Mouse (Mus musculus): ENCODE measurements around the gene Ganc. TPM values are rescaled to one million over a fixed set of nuclear protein-coding genes. Genes with fewer than 3 reads are reported as not detected.

Ganc gene
- polyA plus RNA-seq, 1 experiment from 2014 or later: 7.5 TPM

GRCm38 (mm10) chr2:120460216-120460615 is 56.5 kb downstream of the Ganc start:
- no peak for DNase-seq (ENCODE audit: extremely low spot score, low spot score)
- Histone ChIP-seq H3K27me3 (ENCODE audit: poor library complexity, severe bottlenecking) (no peaks in the 10 kb centered on the region), H3K36me3 (replicated peaks) (no peaks in the 10 kb centered on the region), H3K9me3 (no peaks in the 10 kb centered on the region), H3K4me3 (no peak overlapping the region), H3K4me1 (no peaks in the 10 kb centered on the region), H3K27ac (no peak overlapping the region)
- WGBS: 93% methylated on average over 4 of the region's 4 CpGs

DNA sequence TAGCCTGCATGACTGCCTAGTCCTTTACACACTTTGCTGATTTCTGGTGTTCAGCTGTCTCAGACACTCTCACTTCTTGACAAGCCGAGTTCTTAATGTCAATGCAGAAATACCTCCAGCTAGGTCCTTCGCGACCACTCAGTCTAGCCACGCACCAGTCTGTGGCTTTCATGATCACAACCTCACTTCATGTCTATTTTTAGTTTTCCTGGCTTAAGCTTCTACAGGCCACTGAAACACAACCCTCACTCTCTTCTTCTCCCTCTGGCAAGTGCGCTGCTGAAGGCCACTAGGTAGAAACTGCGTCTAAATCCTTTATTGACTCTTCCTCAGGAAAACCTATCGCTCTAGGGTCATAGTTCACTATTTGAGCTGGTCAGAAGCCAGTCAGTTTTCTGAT is 59.6 kb downstream of the Ganc start:
- no peaks in the 10 kb centered on the region for H3K9me3 ChIP-seq
- 92% methylated on average over 7 of the region's 7 CpGs for WGBS
- H3K4me3 ChIP-seq: no peak overlapping the region
- H3K27me3 ChIP-seq (ENCODE audit: poor library complexity, severe bottlenecking): no peaks in the 10 kb centered on the region
- no peak for DNase-seq (ENCODE audit: extremely low spot score, low spot score)
- H3K4me1 ChIP-seq: no peaks in the 10 kb centered on the region
- no peaks in the 10 kb centered on the region for H3K36me3 ChIP-seq (replicated peaks)
- H3K27ac ChIP-seq: no peak overlapping the region

DNA sequence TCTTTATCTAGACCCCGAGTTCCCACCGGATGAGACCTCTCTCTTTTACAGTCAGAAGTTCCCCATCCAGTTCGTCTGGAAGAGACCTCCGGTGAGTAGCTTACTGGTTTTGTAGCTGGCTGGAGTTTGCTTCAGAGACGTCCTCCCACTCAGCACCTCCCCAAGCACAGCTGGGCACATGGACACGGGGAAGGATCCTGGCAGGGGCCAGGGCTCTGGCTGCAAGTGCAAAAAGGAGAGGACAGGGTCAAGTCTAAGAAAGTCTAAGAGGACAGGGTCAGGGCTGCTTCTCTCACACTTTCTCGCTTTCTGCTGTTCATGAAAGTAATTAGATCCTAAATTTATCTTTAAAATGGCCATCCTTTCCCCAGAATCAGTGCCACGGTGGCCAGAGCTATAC is 60.4 kb downstream of the Ganc start:
- 83% methylated on average over 8 of the region's 8 CpGs for WGBS
- Histone ChIP-seq H3K27me3 (ENCODE audit: poor library complexity, severe bottlenecking) (no peaks in the 10 kb centered on the region), H3K9me3 (no peaks in the 10 kb centered on the region), H3K36me3 (replicated peaks) (no peaks in the 10 kb centered on the region), H3K4me1 (no peaks in the 10 kb centered on the region), H3K4me3 (no peak overlapping the region), H3K27ac (no peak overlapping the region)
- no peak for DNase-seq (ENCODE audit: extremely low spot score, low spot score)

GRCm38 (mm10) chr2:120464732-120465396 is 61.2 kb downstream of the Ganc start:
- no peaks in the 10 kb centered on the region for H3K9me3 ChIP-seq
- H3K4me1 ChIP-seq: no peaks in the 10 kb centered on the region
- no peak overlapping the region for H3K4me3 ChIP-seq
- no peak for DNase-seq (ENCODE audit: extremely low spot score, low spot score)
- H3K36me3 ChIP-seq (replicated peaks): no peaks in the 10 kb centered on the region
- no peaks in the 10 kb centered on the region for H3K27me3 ChIP-seq (ENCODE audit: poor library complexity, severe bottlenecking)
- WGBS: 97% methylated on average over 2 of the region's 2 CpGs
- H3K27ac ChIP-seq: no peak overlapping the region

DNA sequence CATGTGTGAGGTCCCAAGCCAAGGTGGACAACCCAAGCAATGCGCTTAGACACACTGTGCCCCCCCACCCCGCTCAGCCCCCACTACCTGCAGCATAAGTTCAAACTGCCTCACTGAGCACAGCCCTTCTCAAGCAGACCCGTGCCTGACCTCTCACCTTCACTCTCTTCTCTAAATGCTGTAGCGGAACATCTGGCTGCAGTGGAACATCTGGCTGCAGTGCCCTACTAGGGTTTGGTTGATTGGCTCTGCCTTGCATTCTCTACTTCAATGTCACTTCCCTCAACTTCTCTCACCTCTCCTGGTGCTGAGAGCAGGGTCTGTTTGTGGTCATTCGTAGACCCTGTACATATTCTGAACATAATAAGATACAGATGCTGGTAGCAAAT is 61.7 kb downstream of the Ganc start:
- Histone ChIP-seq H3K36me3 (replicated peaks) (no peaks in the 10 kb centered on the region), H3K4me3 (no peak overlapping the region), H3K27ac (no peak overlapping the region), H3K27me3 (ENCODE audit: poor library complexity, severe bottlenecking) (no peaks in the 10 kb centered on the region), H3K9me3 (no peaks in the 10 kb centered on the region), H3K4me1 (no peaks in the 10 kb centered on the region)
- DNase-seq (ENCODE audit: extremely low spot score, low spot score): no peak
- 87% methylated on average over 5 of the region's 5 CpGs for WGBS

DNA sequence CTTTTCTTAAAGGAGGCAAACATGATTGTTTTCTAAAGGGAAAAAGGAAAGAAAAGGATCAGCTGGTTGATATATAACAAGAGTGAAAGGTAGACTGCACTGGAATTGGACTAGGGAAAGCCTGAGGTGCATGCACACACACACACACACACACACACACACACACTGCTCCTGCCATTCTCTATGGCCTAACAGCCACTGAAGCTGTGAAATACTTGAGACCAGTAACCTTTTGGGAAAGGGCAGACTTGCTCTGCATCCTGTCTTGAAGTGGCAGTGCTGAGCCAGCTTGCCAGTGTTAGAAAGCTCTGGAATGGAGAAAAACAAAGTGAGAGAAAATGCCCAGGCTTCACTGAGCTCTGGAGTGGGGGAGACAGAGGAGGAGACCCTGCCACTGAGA is 64.3 kb downstream of the Ganc start:
- no peaks in the 10 kb centered on the region for H3K4me1 ChIP-seq
- no peaks in the 10 kb centered on the region for H3K9me3 ChIP-seq
- H3K36me3 ChIP-seq (replicated peaks): no peaks in the 10 kb centered on the region
- H3K4me3 ChIP-seq: no peak overlapping the region
- no peak overlapping the region for H3K27ac ChIP-seq
- H3K27me3 ChIP-seq (ENCODE audit: poor library complexity, severe bottlenecking): no peaks in the 10 kb centered on the region
- no peak for DNase-seq (ENCODE audit: extremely low spot score, low spot score)

DNA sequence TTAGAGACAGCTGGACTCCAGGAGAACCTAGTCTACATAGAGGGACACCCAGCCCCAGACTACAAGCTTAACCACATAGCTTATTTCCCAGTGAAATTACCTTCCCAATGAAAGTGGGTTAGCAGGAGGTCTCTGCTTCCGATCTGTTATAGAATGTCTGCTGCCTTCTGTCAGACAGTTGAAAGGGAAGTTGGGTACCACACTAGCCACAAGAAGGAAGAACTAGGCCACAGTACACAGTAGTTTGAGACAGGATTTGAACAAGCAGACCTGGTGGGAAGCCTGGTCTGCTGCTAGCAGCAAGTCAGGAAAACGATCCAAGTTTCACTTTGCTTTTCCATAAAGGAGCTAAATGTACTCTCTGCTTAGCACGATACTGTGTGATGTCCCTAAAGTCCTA is 65.5 kb downstream of the Ganc start:
- H3K9me3 ChIP-seq: no peaks in the 10 kb centered on the region
- H3K4me3 ChIP-seq: no peak overlapping the region
- WGBS: 87% methylated on average over 3 of the region's 3 CpGs
- H3K36me3 ChIP-seq (replicated peaks): no peaks in the 10 kb centered on the region
- no peak for DNase-seq (ENCODE audit: extremely low spot score, low spot score)
- H3K27me3 ChIP-seq (ENCODE audit: poor library complexity, severe bottlenecking): no peaks in the 10 kb centered on the region
- H3K27ac ChIP-seq: no peak overlapping the region
- no peaks in the 10 kb centered on the region for H3K4me1 ChIP-seq

DNA sequence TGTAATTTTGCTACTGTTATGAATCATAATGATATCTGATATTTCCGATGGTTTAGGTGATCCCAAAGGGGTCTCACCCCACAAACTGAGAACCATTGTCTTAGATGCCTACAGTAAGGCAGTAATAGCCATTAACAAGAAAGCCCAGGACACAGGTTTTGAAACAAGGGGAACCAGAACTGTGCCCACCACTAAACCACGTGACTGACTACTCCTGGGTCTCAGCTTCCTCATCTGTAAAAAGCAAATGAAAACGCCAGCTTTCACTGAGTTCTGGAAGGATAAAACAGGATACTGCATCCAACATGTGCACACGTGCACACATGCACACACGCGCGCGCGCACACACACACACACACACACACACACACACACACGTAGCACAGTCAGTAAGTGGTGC is 66.0 kb downstream of the Ganc start:
- Histone ChIP-seq H3K9me3 (no peaks in the 10 kb centered on the region), H3K27ac (no peak overlapping the region), H3K4me1 (no peaks in the 10 kb centered on the region), H3K27me3 (ENCODE audit: poor library complexity, severe bottlenecking) (no peaks in the 10 kb centered on the region), H3K4me3 (no peak overlapping the region), H3K36me3 (replicated peaks) (no peaks in the 10 kb centered on the region)
- DNase-seq (ENCODE audit: extremely low spot score, low spot score): no peak
- 90% methylated on average over 10 of the region's 10 CpGs for WGBS

GRCm38 (mm10) chr2:120470856-120471255 is 67.2 kb downstream of the Ganc start:
- WGBS: 80% methylated on average over 4 of the region's 4 CpGs
- DNase-seq (ENCODE audit: extremely low spot score, low spot score): no peak
- H3K9me3 ChIP-seq: no peaks in the 10 kb centered on the region
- no peaks in the 10 kb centered on the region for H3K36me3 ChIP-seq (replicated peaks)
- H3K27me3 ChIP-seq (ENCODE audit: poor library complexity, severe bottlenecking): no peaks in the 10 kb centered on the region
- no peak overlapping the region for H3K4me3 ChIP-seq
- no peak overlapping the region for H3K27ac ChIP-seq
- H3K4me1 ChIP-seq: peaks cover 3% of the 10 kb centered on the region

DNA sequence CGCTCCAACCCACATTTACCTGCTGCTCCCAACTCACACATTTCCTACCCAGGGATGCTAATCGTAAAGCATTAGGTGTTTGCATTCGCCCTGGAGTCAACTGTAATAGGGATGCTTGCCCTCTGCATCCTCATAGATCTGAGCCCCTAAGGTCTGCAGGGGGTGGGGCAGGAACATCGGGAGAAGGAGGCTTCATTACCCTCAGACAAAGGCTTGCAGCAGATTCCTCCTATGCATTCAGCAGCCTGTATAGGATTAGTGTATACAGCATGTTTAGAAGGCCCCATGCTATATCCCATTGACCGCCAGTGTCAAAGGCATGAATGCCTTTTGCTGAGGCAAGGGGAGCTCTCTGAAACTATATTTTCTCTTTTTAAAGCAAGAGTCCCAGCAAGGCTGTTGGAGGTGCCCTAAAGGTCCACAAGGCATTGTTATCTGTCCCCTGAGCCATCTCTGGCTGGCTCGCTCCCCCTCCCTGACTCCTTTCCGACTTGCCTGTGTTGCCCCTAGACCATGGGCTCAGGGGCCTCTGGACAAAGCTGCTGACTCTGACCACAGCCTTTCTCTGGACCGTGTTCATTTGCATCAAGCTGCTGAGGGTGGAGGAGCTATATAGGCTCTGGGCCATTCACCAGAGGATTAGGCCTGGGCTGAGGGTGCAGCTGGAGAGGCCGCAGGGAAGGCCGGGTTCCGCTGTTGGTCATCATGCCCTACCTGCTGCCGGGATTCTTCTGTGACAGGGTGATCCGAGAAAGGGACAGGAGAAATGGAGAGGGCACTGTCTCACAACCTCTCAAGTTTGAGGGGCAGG is 72.8 kb downstream of the Ganc start:
- no peaks in the 10 kb centered on the region; the same call in 1 of the 2 replicates for H3K9me3 ChIP-seq
- peak overlapping the region; percentile 28; the same call in 1 of the 2 replicates for H3K4me3 ChIP-seq
- H3K27ac ChIP-seq: peak overlapping the region; percentile 84
- no peaks in the 10 kb centered on the region for H3K36me3 ChIP-seq (replicated peaks)
- H3K4me1 ChIP-seq: peaks cover 21% of the 10 kb centered on the region
- peak; percentile 48 for DNase-seq (ENCODE audit: extremely low spot score, low spot score)
- H3K27me3 ChIP-seq (ENCODE audit: poor library complexity, severe bottlenecking): no peaks in the 10 kb centered on the region
- 38% methylated on average over 13 of the region's 13 CpGs for WGBS

- Histone ChIP-seq H3K27me3 (ENCODE audit: poor library complexity, severe bottlenecking) (no peaks in the 10 kb centered on the region), H3K27ac (no peak overlapping the region), H3K9me3 (no peaks in the 10 kb centered on the region; the same call in 1 of the 2 replicates), H3K36me3 (replicated peaks) (no peaks in the 10 kb centered on the region), H3K4me3 (no peak overlapping the region), H3K4me1 (peaks cover 21% of the 10 kb centered on the region)
- WGBS: 69% methylated on average over 3 of the region's 3 CpGs
- peak; percentile 56 for DNase-seq (ENCODE audit: extremely low spot score, low spot score)
Measured at GRCm38 (mm10) chr2:120478600-120478999, 74.9 kb downstream of the Ganc start.

DNA sequence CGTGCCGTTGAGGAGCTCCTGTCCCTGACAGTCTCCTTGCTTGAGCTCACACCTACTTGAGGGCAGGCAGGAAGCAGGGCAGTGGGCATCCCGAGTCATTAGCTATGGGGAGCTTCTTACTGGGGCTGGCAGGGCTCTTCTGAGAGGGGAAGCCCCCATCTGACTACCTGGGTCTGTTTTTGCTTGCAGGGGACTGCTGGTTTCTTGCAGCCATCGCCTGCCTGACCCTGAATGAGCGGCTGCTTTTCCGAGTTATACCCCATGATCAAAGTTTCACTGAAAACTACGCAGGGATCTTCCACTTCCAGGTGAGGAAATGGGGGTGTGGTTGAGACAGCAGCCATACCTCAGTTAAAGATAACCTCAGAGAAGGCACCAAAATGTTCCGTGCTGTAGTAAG is 78.2 kb downstream of the Ganc start:
- Histone ChIP-seq H3K4me1 (peaks cover 7% of the 10 kb centered on the region), H3K27me3 (ENCODE audit: poor library complexity, severe bottlenecking) (no peaks in the 10 kb centered on the region), H3K9me3 (no peaks in the 10 kb centered on the region; the same call in 1 of the 2 replicates), H3K27ac (no peak overlapping the region), H3K4me3 (no peak overlapping the region), H3K36me3 (replicated peaks) (no peaks in the 10 kb centered on the region)
- DNase-seq (ENCODE audit: extremely low spot score, low spot score): no peak
- WGBS: 86% methylated on average over 8 of the region's 8 CpGs
